Mouse (Mus musculus) heart, embryonic 12.5 days (tissue): ENCODE measurements around the gene Slpi. TPM values are rescaled to one million over a fixed set of nuclear protein-coding genes. Genes with fewer than 3 reads are reported as not detected.

ENCODE experiments used
- ATAC-seq: fragments of 200-750 bp; cut with Nextera tagmentation; 2 replicates; pipeline ENCODE4 v1.8.0; 2017; ENCODE audit warnings: moderate TSS enrichment, moderate library complexity; ENCODE audit not compliant: insufficient number of reproducible peaks, low FRiP score
- H3K27ac ChIP-seq: fragments of 300-500 bp; sonication (generic); 2 replicates; pipeline ENCODE4 v1.5.1; 2016; ENCODE audit warnings: mild to moderate bottlenecking, moderate library complexity; ENCODE audit not compliant: poor library complexity, severe bottlenecking
- H3K27me3 ChIP-seq: fragments of 300-500 bp; sonication (generic); replicated peaks from 2 replicates; pipeline ENCODE4 v1.6.1; 2016; ENCODE audit warnings: mild to moderate bottlenecking, moderate library complexity
- H3K36me3 ChIP-seq: fragments of 300-500 bp; sonication (generic); 2 replicates; pipeline ENCODE4 v1.6.1; 2016; ENCODE audit warnings: mild to moderate bottlenecking, moderate library complexity
- H3K4me1 ChIP-seq: fragments of 300-500 bp; sonication (generic); replicated peaks from 2 replicates; pipeline ENCODE4 v1.6.1; 2016; ENCODE audit warnings: mild to moderate bottlenecking
- H3K4me2 ChIP-seq: fragments of 300-500 bp; sonication (generic); 2 replicates; pipeline ENCODE4 v1.6.1; 2016; ENCODE audit warnings: mild to moderate bottlenecking, moderate library complexity
- H3K4me3 ChIP-seq: fragments of 300-500 bp; sonication (generic); 2 replicates; pipeline ENCODE4 v1.5.1; 2016; ENCODE audit warnings: mild to moderate bottlenecking
- H3K9ac ChIP-seq: fragments of 300-500 bp; sonication (generic); 2 replicates; pipeline ENCODE4 v1.6.1; 2016; ENCODE audit warnings: mild to moderate bottlenecking, moderate library complexity
- H3K9me3 ChIP-seq: fragments of 300-500 bp; sonication (generic); replicated peaks from 2 replicates; pipeline ENCODE4 v1.6.1; 2016; ENCODE audit warnings: mild to moderate bottlenecking, moderate library complexity
- WGBS: fragments of 180-500 bp; shearing (Covaris S2); methylation state at CpG from one replicate; pipeline ENCODE4 v1.1.7; 2016; 5-methylcytosine and 5-hydroxymethylcytosine counted together
- polyA plus RNA-seq: library from polyadenylated mRNA; unstranded; fragments of >200 nt; fragmentation: Nextera tagmentation; extraction: Ambion mirVana; gene quantifications from 2 replicates; pipeline ENCODE4 v1.2.1, GENCODE M21; 2016

The Slpi gene
- 0.44 and 1.2 TPM in 2 replicates for polyA plus RNA-seq

DNA sequence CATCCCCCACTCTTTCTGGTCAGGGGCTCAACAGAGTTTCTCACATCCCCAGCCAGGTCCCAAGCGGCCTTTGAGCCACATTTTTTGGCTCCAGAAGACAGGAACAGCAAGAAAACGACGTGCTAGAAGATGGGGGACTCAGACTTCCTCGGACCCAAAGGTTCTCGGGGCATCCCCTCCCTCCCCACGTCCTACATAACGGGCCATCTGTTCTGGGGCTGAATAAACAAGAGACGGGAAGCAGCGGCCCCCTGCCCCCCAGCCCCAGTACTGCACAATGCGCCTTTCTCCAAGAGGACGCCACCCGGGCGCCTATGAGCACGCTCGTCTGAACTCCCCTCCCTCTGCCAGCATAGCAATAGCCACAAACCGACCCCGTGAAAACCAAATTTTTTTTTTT is at the start of gene Slpi:
Slpi (minus strand) TSS at position 76 of the 400 bp plus-strand sequence.
- Histone ChIP-seq H3K27ac (peak within 1 kb of the TSS; percentile 26; the same call in 1 of the 2 replicates), H3K27me3 (peaks cover 67% of the 10 kb centered on the region), H3K36me3 (no peaks in the 10 kb centered on the region), H3K9ac (peak within 1 kb of the TSS; percentile 61; the same call in 1 of the 2 replicates), H3K4me2 (peak within 1 kb of the TSS; percentile 87), H3K4me1 (peaks cover 22% of the 10 kb centered on the region; the same call in 1 of the 2 replicates), H3K9me3 (no peaks in the 10 kb centered on the region), H3K4me3 (peak within 1 kb of the TSS; percentile 53)
- 2% methylated on average over 17 of the region's 17 CpGs for WGBS
- peak; percentile 46 for ATAC-seq

- H3K4me3 ChIP-seq: no peak overlapping the region
- peaks cover 4% of the 10 kb centered on the region; the same call in 1 of the 2 replicates for H3K27me3 ChIP-seq
- peaks cover 86% of the 10 kb centered on the region for H3K4me1 ChIP-seq
- ATAC-seq: no peak
- H3K4me2 ChIP-seq: no peak overlapping the region; the same call in 1 of the 2 replicates
- H3K9me3 ChIP-seq: no peaks in the 10 kb centered on the region
- WGBS: 49% methylated on average over 8 of the region's 8 CpGs
- H3K27ac ChIP-seq: no peak overlapping the region
- H3K9ac ChIP-seq: no peak overlapping the region
- no peaks in the 10 kb centered on the region for H3K36me3 ChIP-seq
Measured at GRCm38 (mm10) chr2:164438257-164438656, 49.4 kb upstream of the Slpi start.

GRCm38 (mm10) chr2:164437710-164438109 is 48.8 kb upstream of the Slpi start:
- Histone ChIP-seq H3K9me3 (no peaks in the 10 kb centered on the region), H3K36me3 (no peaks in the 10 kb centered on the region), H3K4me2 (no peak overlapping the region; the same call in 1 of the 2 replicates), H3K9ac (no peak overlapping the region), H3K27ac (no peak overlapping the region), H3K27me3 (peaks cover 4% of the 10 kb centered on the region; the same call in 1 of the 2 replicates), H3K4me1 (peaks cover 91% of the 10 kb centered on the region), H3K4me3 (no peak overlapping the region)
- WGBS: 63% methylated on average over 6 of the region's 6 CpGs
- no peak for ATAC-seq

GRCm38 (mm10) chr2:164436961-164437360 is 48.1 kb upstream of the Slpi start:
- H3K27ac ChIP-seq: peak overlapping the region; percentile 50; the same call in 1 of the 2 replicates
- no peak overlapping the region for H3K4me3 ChIP-seq
- 46% methylated on average over 3 of the region's 3 CpGs for WGBS
- H3K27me3 ChIP-seq: peaks cover 4% of the 10 kb centered on the region; the same call in 1 of the 2 replicates
- H3K9ac ChIP-seq: peak overlapping the region; percentile 21
- H3K4me2 ChIP-seq: 0 out of 2 replicates have a peak overlapping the region, but pooled peaks have one; percentile 5
- H3K9me3 ChIP-seq: no peaks in the 10 kb centered on the region
- peak; percentile 34 for ATAC-seq
- H3K4me1 ChIP-seq: peaks cover 93% of the 10 kb centered on the region
- no peaks in the 10 kb centered on the region for H3K36me3 ChIP-seq

- peak overlapping the region; percentile 50 for H3K27ac ChIP-seq
- peak overlapping the region; percentile 6; the same call in 1 of the 2 replicates for H3K4me2 ChIP-seq
Measured at GRCm38 (mm10) chr2:164436215-164436913, 47.5 kb upstream of the Slpi start.

GRCm38 (mm10) chr2:164435216-164436090 is 46.6 kb upstream of the Slpi start:
- Histone ChIP-seq H3K27ac (0 out of 2 replicates have a peak overlapping the region, but pooled peaks have one; percentile 3), H3K4me1 (peaks cover 94% of the 10 kb centered on the region)
- 31% methylated on average over 5 of the region's 5 CpGs for WGBS

More at GRCm38 (mm10) chr2:164436215-164436913, 47.5 kb upstream of the Slpi start:
- ATAC-seq: no peak
- Histone ChIP-seq H3K36me3 (no peaks in the 10 kb centered on the region), H3K9ac (peak overlapping the region; percentile 21), H3K27me3 (peaks cover 4% of the 10 kb centered on the region; the same call in 1 of the 2 replicates), H3K4me3 (no peak overlapping the region), H3K4me1 (peaks cover 93% of the 10 kb centered on the region), H3K9me3 (no peaks in the 10 kb centered on the region)
- 23% methylated on average over 8 of the region's 8 CpGs for WGBS

DNA sequence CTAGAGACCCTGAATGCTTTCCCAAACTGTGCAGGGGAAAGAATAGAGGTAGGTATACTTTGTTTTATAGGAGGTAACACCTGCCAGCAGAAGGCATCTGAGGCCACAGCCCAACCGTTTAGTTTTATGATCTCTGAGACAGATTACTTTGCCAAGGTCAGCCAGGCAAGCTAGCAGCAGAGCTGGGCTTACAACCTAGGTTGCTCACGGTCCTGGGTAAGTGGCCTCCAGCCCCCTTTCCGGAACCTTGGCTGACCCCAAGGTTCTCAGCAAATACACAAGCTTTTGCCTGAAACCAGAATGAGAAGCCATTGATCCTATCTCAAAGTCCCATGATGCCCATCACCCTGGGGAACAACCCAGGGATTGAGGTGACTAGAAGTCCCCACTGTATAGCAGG is 45.8 kb upstream of the Slpi start:
- no peak for ATAC-seq
- Histone ChIP-seq H3K27ac (no peak overlapping the region), H3K4me1 (peaks cover 91% of the 10 kb centered on the region), H3K4me3 (no peak overlapping the region), H3K9ac (no peak overlapping the region), H3K9me3 (no peaks in the 10 kb centered on the region), H3K27me3 (0 out of 2 replicates have a peak, but pooled peaks cover under 1% of the 10 kb centered on the region), H3K36me3 (0 out of 2 replicates have a peak, but pooled peaks cover under 1% of the 10 kb centered on the region), H3K4me2 (no peak overlapping the region)
- 71% methylated on average over 3 of the region's 3 CpGs for WGBS

More at GRCm38 (mm10) chr2:164435216-164436090, 46.6 kb upstream of the Slpi start:
- Histone ChIP-seq H3K9me3 (no peaks in the 10 kb centered on the region), H3K27me3 (no peaks in the 10 kb centered on the region), H3K9ac (no peak overlapping the region), H3K36me3 (no peaks in the 10 kb centered on the region), H3K4me3 (no peak overlapping the region), H3K4me2 (no peak overlapping the region; the same call in 1 of the 2 replicates)
- ATAC-seq: no peak

- Histone ChIP-seq H3K4me3 (no peak overlapping the region), H3K9ac (0 out of 2 replicates have a peak overlapping the region, but pooled peaks have one; percentile 4), H3K9me3 (no peaks in the 10 kb centered on the region), H3K4me1 (peaks cover 85% of the 10 kb centered on the region), H3K4me2 (peak overlapping the region; percentile 57), H3K27me3 (peaks cover 4% of the 10 kb centered on the region; the same call in 1 of the 2 replicates), H3K27ac (peak overlapping the region; percentile 65), H3K36me3 (peaks cover 14% of the 10 kb centered on the region)
- WGBS: 67% methylated on average over 9 of the region's 9 CpGs
- ATAC-seq: no peak
Measured at GRCm38 (mm10) chr2:164433278-164433895, 44.5 kb upstream of the Slpi start.

DNA sequence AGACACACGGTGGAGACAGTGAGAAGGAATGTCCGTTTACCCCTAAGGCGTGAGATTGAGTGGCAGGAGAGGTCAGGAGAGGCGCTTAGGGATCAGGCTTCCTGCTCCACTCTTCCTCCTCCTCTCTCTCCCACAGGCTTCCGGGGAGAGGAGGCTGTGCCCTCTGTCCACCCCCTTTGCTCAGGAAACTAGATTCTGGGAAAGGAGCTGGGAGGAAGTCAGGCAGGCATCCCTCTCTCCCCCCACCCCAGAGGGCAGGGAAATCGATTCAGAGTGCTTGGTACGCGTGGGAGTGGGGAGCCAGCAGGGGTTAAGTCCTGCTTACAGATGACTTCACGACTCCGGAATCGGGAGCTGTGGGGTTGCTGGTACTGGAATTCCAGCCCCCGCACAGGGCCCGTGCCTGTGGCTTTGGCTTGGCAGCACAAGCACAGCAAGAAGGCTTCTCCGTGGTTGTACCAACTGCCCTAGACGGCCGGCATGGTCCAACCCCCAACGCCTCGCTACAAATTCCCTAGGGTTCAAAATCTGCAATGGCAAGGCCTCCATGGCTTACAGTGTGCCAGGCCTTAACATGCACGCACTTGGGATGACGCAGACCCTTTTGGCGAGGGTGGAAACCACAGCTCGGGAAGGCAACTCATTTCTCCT is 43.8 kb upstream of the Slpi start:
- 17% methylated on average over 22 of the region's 22 CpGs for WGBS
- peak overlapping the region; percentile 55 for H3K9ac ChIP-seq
- no peaks in the 10 kb centered on the region for H3K9me3 ChIP-seq
- H3K4me2 ChIP-seq: peak overlapping the region; percentile 57
- peaks cover 78% of the 10 kb centered on the region for H3K4me1 ChIP-seq
- H3K4me3 ChIP-seq: 0 out of 2 replicates have a peak overlapping the region, but pooled peaks have one; percentile 2
- 0 out of 2 replicates have a peak, but pooled peaks have one; percentile 2 for ATAC-seq
- H3K36me3 ChIP-seq: peaks cover 21% of the 10 kb centered on the region
- peaks cover 4% of the 10 kb centered on the region; the same call in 1 of the 2 replicates for H3K27me3 ChIP-seq
- H3K27ac ChIP-seq: peak overlapping the region; percentile 65
